Mouse (Mus musculus) embryo, embryonic 11.5 days (tissue): ENCODE data around the gene Lexm.

Experiments
- DNase-seq: peaks from one replicate; pipeline ENCODE4 v3.0.0-alpha.2; 2012; ENCODE audit warnings: low read depth, low spot score

The Lexm gene

GRCm38 (mm10) chr4:106545817-106546373 lies 71.1 kb downstream of the Lexm start:
- DNase-seq = no peak

GRCm38 (mm10) chr4:106542211-106542610 lies 74.8 kb downstream of the Lexm start:
- no peak for DNase-seq

- DNase-seq = no peak
Observed at GRCm38 (mm10) chr4:106541491-106541890, 75.5 kb downstream of the Lexm start.
